Mouse (Mus musculus) embryonic facial prominence, embryonic 10.5 days (tissue): ENCODE data around the gene Gm11146. TPM values are rescaled to one million over a fixed set of nuclear protein-coding genes. Genes with fewer than 3 reads are reported as not detected.

Experiments used
- DNase-seq: peaks from one replicate; pipeline ENCODE4 v3.0.0-alpha.2; 2017; ENCODE audit warnings: low spot score
- H3K27ac ChIP-seq: fragments of 300-500 bp; sonication (generic); replicated peaks from 2 replicates; pipeline ENCODE4 v1.5.1; 2016; ENCODE audit warnings: mild to moderate bottlenecking
- H3K27me3 ChIP-seq: fragments of 300-500 bp; sonication (generic); replicated peaks from 2 replicates; pipeline ENCODE4 v1.6.1; 2016; ENCODE audit warnings: low read depth, mild to moderate bottlenecking; ENCODE audit not compliant: poor library complexity, severe bottlenecking
- H3K36me3 ChIP-seq: fragments of 300-500 bp; sonication (generic); replicated peaks from 2 replicates; pipeline ENCODE4 v1.6.1; 2016; ENCODE audit warnings: mild to moderate bottlenecking, moderate library complexity
- H3K4me1 ChIP-seq: fragments of 300-500 bp; sonication (generic); 2 replicates; pipeline ENCODE4 v1.6.1; 2016
- H3K4me3 ChIP-seq: fragments of 300-500 bp; sonication (generic); 2 replicates; pipeline ENCODE4 v1.5.1; 2016; ENCODE audit warnings: mild to moderate bottlenecking, moderate library complexity
- H3K9me3 ChIP-seq: fragments of 300-500 bp; sonication (generic); 2 replicates; pipeline ENCODE4 v1.6.1; 2016; ENCODE audit warnings: mild to moderate bottlenecking
- WGBS: fragments of 180-500 bp; shearing (Covaris S2); methylation state at CpG from one replicate; pipeline ENCODE4 v1.1.7; 2016; 5-methylcytosine and 5-hydroxymethylcytosine counted together
- polyA plus RNA-seq: library from polyadenylated mRNA; unstranded; fragments of >200 nt; fragmentation: Nextera tagmentation; extraction: Ambion mirVana; gene quantifications from 2 replicates; pipeline ENCODE4 v1.2.1, GENCODE M21; 2016

Gene Gm11146
- not detected in 2 replicates for polyA plus RNA-seq

DNA sequence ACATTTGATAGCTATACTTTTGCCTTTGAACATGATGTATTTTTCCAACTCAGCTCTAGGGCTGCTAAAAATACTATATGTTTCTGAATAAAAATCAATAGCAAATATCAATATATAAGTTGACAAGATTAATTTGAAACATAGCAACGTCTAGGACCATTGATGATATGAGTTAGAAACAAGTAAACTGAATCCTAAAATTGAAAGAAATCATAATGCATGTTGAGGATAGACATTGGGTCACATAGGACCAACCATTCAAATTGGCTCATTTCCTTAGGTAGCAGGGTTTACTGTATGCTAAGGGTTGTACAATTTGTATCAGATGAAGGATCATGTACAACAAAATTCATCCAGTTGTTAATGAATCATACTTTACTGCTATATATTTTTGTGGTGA is at the start of gene Gm11146:
TSS of gene Gm11146 (minus strand) at position 101 of the 400 bp plus-strand sequence.
- H3K27ac ChIP-seq, result no peak within 1 kb of the TSS
- peaks cover 8% of the 10 kb centered on the region for H3K36me3 ChIP-seq
- no peak within 1 kb of the TSS for H3K4me3 ChIP-seq
- WGBS, result 83% methylated on average over 1 of the region's 1 CpGs
- H3K27me3 ChIP-seq, result no peaks in the 10 kb centered on the region
- H3K4me1 ChIP-seq, result no peaks in the 10 kb centered on the region
- no peaks in the 10 kb centered on the region for H3K9me3 ChIP-seq
- DNase-seq, result no peak

- no peak overlapping the region for H3K27ac ChIP-seq
- H3K9me3 ChIP-seq, result no peaks in the 10 kb centered on the region
- H3K4me1 ChIP-seq, result no peaks in the 10 kb centered on the region
- WGBS, result 74% methylated on average over 1 of the region's 1 CpGs
- DNase-seq, result no peak
- no peaks in the 10 kb centered on the region for H3K27me3 ChIP-seq
- no peak overlapping the region for H3K4me3 ChIP-seq
- H3K36me3 ChIP-seq, result no peaks in the 10 kb centered on the region
These were observed 48.7 kb upstream of the Gm11146 start for GRCm38 (mm10) chr16:77650596-77650995.

- Histone ChIP-seq H3K27ac (no peak overlapping the region), H3K27me3 (no peaks in the 10 kb centered on the region), H3K4me1 (peaks cover 13% of the 10 kb centered on the region), H3K9me3 (no peaks in the 10 kb centered on the region), H3K36me3 (no peaks in the 10 kb centered on the region), H3K4me3 (no peak overlapping the region)
- no peak for DNase-seq
- WGBS, result 78% methylated on average over 2 of the region's 2 CpGs
These were observed 47.1 kb upstream of the Gm11146 start for GRCm38 (mm10) chr16:77649006-77649405.

GRCm38 (mm10) chr16:77648181-77648580 is 46.3 kb upstream of the Gm11146 start:
- no peak overlapping the region for H3K27ac ChIP-seq
- no peak overlapping the region for H3K4me3 ChIP-seq
- 67% methylated on average over 2 of the region's 2 CpGs for WGBS
- no peaks in the 10 kb centered on the region for H3K9me3 ChIP-seq
- no peaks in the 10 kb centered on the region for H3K36me3 ChIP-seq
- no peaks in the 10 kb centered on the region for H3K27me3 ChIP-seq
- DNase-seq, result no peak
- peaks cover 18% of the 10 kb centered on the region for H3K4me1 ChIP-seq

DNA sequence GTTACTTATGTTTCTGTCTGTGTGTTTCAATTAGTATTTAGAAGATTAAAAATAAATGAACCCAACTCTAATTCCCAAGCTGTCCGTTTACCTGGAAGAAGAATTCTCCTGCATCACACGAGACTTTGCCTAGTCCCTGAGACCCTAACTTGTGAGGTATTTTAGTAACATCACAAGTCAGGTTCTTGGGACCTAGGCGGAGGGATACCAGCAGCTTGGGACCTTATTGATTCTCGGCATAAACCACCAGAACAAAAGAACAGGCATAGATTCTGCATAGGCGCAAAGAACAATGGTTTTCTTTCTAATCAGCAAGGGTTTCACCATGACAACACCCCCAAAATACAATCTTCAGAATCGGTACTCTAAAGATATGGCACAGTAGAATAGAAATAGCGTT is 44.3 kb upstream of the Gm11146 start:
- H3K27ac ChIP-seq, result no peak overlapping the region
- H3K9me3 ChIP-seq, result no peaks in the 10 kb centered on the region
- no peaks in the 10 kb centered on the region for H3K36me3 ChIP-seq
- 81% methylated on average over 7 of the region's 7 CpGs for WGBS
- peaks cover 21% of the 10 kb centered on the region for H3K4me1 ChIP-seq
- no peak overlapping the region for H3K4me3 ChIP-seq
- no peak for DNase-seq
- no peaks in the 10 kb centered on the region for H3K27me3 ChIP-seq

DNA sequence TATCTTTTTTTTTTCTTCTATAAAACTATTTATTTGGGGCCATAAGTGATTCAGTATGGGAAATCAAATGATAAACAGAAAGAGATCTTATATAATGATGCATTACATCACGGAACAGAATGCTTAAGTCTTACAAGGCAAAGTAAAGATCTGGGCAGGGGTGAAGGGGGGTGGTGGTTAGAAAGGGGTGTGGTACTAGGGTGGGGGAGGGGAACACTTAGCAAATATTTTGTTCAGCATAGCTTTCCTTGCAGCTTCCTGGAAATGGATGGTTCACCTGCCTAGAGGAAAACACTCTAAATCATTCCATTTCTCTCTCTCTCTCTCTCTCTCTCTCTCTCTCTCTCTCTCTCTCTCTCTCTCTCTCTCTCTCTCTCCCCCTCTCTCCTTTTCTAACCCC is 43.1 kb upstream of the Gm11146 start:
- Histone ChIP-seq H3K9me3 (no peaks in the 10 kb centered on the region), H3K27me3 (no peaks in the 10 kb centered on the region), H3K27ac (no peak overlapping the region), H3K4me3 (no peak overlapping the region; the same call in 1 of the 2 replicates), H3K4me1 (peaks cover 21% of the 10 kb centered on the region), H3K36me3 (no peaks in the 10 kb centered on the region)
- WGBS, result 41% methylated on average over 1 of the region's 1 CpGs
- DNase-seq, result no peak

DNA sequence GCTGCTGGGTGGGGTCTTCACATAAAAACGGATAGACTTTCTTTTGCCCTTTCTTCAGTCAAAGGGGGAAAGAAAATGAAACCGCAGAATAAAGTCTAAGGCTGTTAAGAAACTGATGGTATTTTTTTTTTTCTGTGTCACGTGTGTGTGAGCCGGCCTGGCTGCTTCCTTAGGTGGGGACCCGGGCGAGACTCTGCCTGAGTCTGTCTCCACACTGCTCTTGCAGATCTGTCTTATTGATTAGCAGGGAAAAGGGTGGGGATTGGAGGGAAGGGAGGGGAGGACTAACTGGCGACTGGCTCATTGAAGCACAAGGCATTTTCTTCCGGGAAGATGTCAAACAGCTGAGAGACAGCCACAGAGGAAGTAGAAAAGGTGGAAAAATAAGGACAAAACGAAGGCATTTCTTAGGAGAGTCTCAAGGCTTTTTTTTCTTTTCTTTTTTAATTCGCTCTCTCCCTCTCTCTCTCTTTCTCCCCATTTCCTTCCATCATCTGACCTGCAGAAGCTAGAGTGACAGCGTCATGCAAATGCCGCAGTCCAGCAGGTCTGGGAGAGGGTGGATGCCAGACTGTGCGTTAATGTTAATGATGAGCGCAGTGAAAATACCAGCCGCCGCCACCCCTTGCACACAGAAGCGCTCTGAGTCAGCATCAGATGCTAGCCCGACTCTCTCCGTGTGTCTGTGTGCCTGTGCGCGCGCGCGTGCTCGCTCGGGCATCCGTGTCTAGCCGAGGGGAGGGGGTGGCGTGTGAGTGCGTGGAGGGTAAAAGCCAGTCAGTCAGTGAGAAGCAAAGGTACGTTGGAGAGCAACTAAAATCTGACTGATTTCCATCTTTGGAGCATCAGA is 42.2 kb upstream of the Gm11146 start:
- Histone ChIP-seq H3K27ac (peak overlapping the region; percentile 76), H3K27me3 (no peaks in the 10 kb centered on the region), H3K4me1 (peaks cover 21% of the 10 kb centered on the region), H3K9me3 (no peaks in the 10 kb centered on the region), H3K36me3 (no peaks in the 10 kb centered on the region), H3K4me3 (peak overlapping the region; percentile 64)
- WGBS, result 6% methylated on average over 31 of the region's 31 CpGs
- DNase-seq, result peak; percentile 76

DNA sequence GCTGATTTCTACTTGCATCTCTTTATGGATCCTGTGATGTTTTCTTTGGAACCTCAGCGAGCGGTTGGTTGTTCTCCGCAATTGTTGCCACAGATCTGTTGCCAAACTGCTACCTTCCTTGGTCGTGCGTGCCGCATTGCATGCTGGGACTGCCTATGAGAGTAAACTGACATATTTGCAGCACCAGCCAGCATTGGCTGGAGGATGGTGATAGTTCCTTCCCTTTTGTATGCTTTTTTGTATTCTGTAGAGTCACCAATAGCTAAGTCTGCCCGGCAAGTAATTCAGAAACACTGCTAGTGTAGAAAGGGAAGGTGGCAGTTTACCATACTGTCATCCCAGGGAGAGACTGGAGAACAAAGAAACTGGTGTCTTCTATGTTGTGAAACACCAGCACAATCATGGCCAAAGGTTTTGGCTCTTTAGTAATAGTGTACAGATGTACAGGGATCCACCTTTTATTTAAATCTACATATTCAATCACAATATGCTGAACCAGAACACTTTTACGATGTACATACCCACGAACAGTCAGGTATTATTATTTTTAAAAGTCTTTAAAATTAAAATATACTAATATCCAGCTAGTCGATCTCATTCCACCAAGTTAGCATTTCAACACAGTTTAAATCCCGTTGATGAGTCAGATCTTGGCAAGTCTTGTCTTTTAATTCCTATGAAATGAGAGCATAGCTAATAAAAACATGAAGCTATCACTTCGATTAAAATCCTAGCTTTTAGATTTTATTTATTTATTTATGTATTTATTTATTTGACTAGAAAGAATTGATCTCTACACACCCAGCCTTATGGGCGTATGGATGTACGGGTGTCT is 41.4 kb upstream of the Gm11146 start:
- no peak overlapping the region for H3K27ac ChIP-seq
- 84% methylated on average over 14 of the region's 14 CpGs for WGBS
- no peaks in the 10 kb centered on the region for H3K36me3 ChIP-seq
- peak overlapping the region; percentile 64; the same call in 1 of the 2 replicates for H3K4me3 ChIP-seq
- H3K9me3 ChIP-seq, result no peaks in the 10 kb centered on the region
- H3K27me3 ChIP-seq, result no peaks in the 10 kb centered on the region
- DNase-seq, result no peak
- peaks cover 21% of the 10 kb centered on the region for H3K4me1 ChIP-seq

- H3K9me3 ChIP-seq, result no peaks in the 10 kb centered on the region
- H3K4me1 ChIP-seq, result peaks cover 18% of the 10 kb centered on the region
- H3K4me3 ChIP-seq, result no peak overlapping the region
- peak; percentile 40 for DNase-seq
- WGBS, result 35% methylated on average over 6 of the region's 6 CpGs
- peak overlapping the region; percentile 48 for H3K27ac ChIP-seq
- H3K36me3 ChIP-seq, result no peaks in the 10 kb centered on the region
- H3K27me3 ChIP-seq, result no peaks in the 10 kb centered on the region
These were observed 34.6 kb upstream of the Gm11146 start for GRCm38 (mm10) chr16:77636497-77636896.

GRCm38 (mm10) chr16:77632315-77632881 is 30.5 kb upstream of the Gm11146 start:
- H3K9me3 ChIP-seq, result no peaks in the 10 kb centered on the region
- WGBS, result 84% methylated on average over 6 of the region's 6 CpGs
- H3K4me3 ChIP-seq, result no peak overlapping the region
- peaks cover 24% of the 10 kb centered on the region for H3K4me1 ChIP-seq
- no peak overlapping the region for H3K27ac ChIP-seq
- H3K27me3 ChIP-seq, result no peaks in the 10 kb centered on the region
- H3K36me3 ChIP-seq, result no peaks in the 10 kb centered on the region
- DNase-seq, result no peak

DNA sequence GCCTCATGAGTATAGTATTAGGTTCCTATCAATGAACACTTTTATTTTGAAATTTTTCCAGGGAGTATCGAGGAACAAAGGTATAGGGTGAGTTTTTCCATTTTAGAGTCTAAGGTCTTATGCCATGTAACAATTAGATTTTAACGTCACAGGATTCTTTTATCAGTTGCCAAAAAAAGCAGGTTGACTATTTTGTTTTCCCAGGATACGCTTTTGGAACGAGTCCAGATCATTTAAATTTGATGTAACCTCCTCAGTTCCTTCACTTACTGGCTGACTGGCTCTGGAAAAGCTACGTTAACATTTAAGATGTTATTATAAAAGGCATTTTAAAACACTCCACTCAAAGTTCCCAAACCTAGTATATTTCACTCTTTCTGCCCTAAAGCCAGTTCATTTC is 20.8 kb upstream of the Gm11146 start:
- Histone ChIP-seq H3K4me3 (no peak overlapping the region), H3K27me3 (no peaks in the 10 kb centered on the region), H3K27ac (no peak overlapping the region), H3K4me1 (no peaks in the 10 kb centered on the region), H3K9me3 (no peaks in the 10 kb centered on the region), H3K36me3 (no peaks in the 10 kb centered on the region)
- 89% methylated on average over 5 of the region's 5 CpGs for WGBS
- DNase-seq, result no peak

GRCm38 (mm10) chr16:77602581-77602980 is 687 bp upstream of the Gm11146 start:
- H3K27me3 ChIP-seq, result no peaks in the 10 kb centered on the region
- peaks cover 8% of the 10 kb centered on the region for H3K36me3 ChIP-seq
- H3K9me3 ChIP-seq, result no peaks in the 10 kb centered on the region
- WGBS, result 87% methylated on average over 2 of the region's 2 CpGs
- no peak for DNase-seq
- H3K27ac ChIP-seq, result no peak overlapping the region
- H3K4me3 ChIP-seq, result no peak overlapping the region
- H3K4me1 ChIP-seq, result no peaks in the 10 kb centered on the region
